Mouse (Mus musculus) lung, postnatal 0 days (tissue): ENCODE measurements at regions not wholly inside any gene's neighbourhood (a gene's known extent, or its start where the extent isn't known, plus 50 kb on each side); places are given as distances from the start of the nearest gene placed in this dataset.

ENCODE experiments used
- ATAC-seq: fragments of 200-750 bp; cut with Nextera tagmentation; 2 replicates; pipeline ENCODE4 v1.8.0; 2017; ENCODE audit warnings: moderate library complexity
- DNase-seq: peaks from one replicate; pipeline ENCODE4 v3.0.0-alpha.2; 2016; ENCODE audit warnings: low spot score
- H3K27ac ChIP-seq: fragments of 300-500 bp; sonication (generic); 2 replicates; pipeline ENCODE4 v1.5.1; 2014; ENCODE audit warnings: antibody characterized with exemption, mild to moderate bottlenecking, low read length, mixed read lengths
- H3K27me3 ChIP-seq: fragments of 300-500 bp; sonication (generic); replicated peaks from 2 replicates; pipeline ENCODE4 v1.6.1; 2014; ENCODE audit warnings: low read length, mixed read lengths; ENCODE audit not compliant: insufficient read depth
- H3K36me3 ChIP-seq: fragments of 300-500 bp; sonication (generic); 2 replicates; pipeline ENCODE4 v1.6.1; 2014; ENCODE audit warnings: low read length, mixed read lengths; ENCODE audit not compliant: insufficient read depth
- H3K4me1 ChIP-seq: fragments of 300-500 bp; sonication (generic); 2 replicates; pipeline ENCODE4 v1.6.1; 2014; ENCODE audit warnings: antibody characterized with exemption, low read depth, low read length, mixed read lengths; ENCODE audit not compliant: insufficient read depth
- H3K4me2 ChIP-seq: fragments of 300-500 bp; sonication (generic); replicated peaks from 2 replicates; pipeline ENCODE4 v1.6.1; 2014; ENCODE audit warnings: low read depth, mild to moderate bottlenecking, low read length, moderate library complexity, mixed read lengths
- H3K4me3 ChIP-seq: fragments of 300-500 bp; sonication (generic); 2 replicates; pipeline ENCODE4 v1.5.1; 2014; ENCODE audit warnings: low read depth, low read length
- H3K9ac ChIP-seq: fragments of 300-500 bp; sonication (generic); replicated peaks from 2 replicates; pipeline ENCODE4 v1.6.1; 2014; ENCODE audit warnings: low read depth, mild to moderate bottlenecking
- H3K9me3 ChIP-seq: fragments of 300-500 bp; sonication (generic); 2 replicates; pipeline ENCODE4 v1.6.1; 2016; ENCODE audit warnings: low read length, mixed read lengths
- CTCF ChIP-seq: IDR thresholded peaks from 2 replicates; pipeline ENCODE4 v1.5.1; 2016; ENCODE audit warnings: antibody characterized with exemption, mild to moderate bottlenecking
- EP300 ChIP-seq: IDR thresholded peaks from 2 replicates; pipeline ENCODE4 v1.6.1; 2016; ENCODE audit warnings: antibody characterized with exemption, mild to moderate bottlenecking, control low read depth
- WGBS: fragments of 180-500 bp; shearing (Covaris S2); extraction: QIAGEN DNeasy Blood & Tissue Kit; methylation state at CpG from one replicate; pipeline ENCODE4 v1.1.7; 2014; 5-methylcytosine and 5-hydroxymethylcytosine counted together

- TF ChIP-seq CTCF: no peak
- TF ChIP-seq EP300: no peak
- Histone ChIP-seq H3K27ac (no peak overlapping the region), H3K27me3 (no peaks in the 10 kb centered on the region), H3K9ac (no peak overlapping the region), H3K9me3 (no peaks in the 10 kb centered on the region), H3K4me3 (no peak overlapping the region), H3K4me1 (no peaks in the 10 kb centered on the region), H3K36me3 (no peaks in the 10 kb centered on the region), H3K4me2 (no peak overlapping the region)
- WGBS: 77% methylated on average over 3 of the region's 3 CpGs
- ATAC-seq (no peak), DNase-seq (no peak)
Measured at GRCm38 (mm10) chr11:71513067-71513350, 236.7 kb upstream of the Wscd1 start.

- ATAC-seq (no peak), DNase-seq (no peak)
- WGBS: 48% methylated on average over 6 of the region's 6 CpGs
- no peak overlapping the region for H3K27ac ChIP-seq
- H3K4me3 ChIP-seq: no peak overlapping the region
- H3K9me3 ChIP-seq: no peaks in the 10 kb centered on the region
- H3K36me3 ChIP-seq: no peaks in the 10 kb centered on the region
- no peaks in the 10 kb centered on the region for H3K27me3 ChIP-seq
- H3K9ac ChIP-seq: no peak overlapping the region
- TF ChIP-seq EP300 (no peak), CTCF (no peak)
- H3K4me2 ChIP-seq: no peak overlapping the region
- no peaks in the 10 kb centered on the region for H3K4me1 ChIP-seq
Measured at GRCm38 (mm10) chr11:71515264-71515663, 234.5 kb upstream of the Wscd1 start.

- H3K36me3 ChIP-seq: no peaks in the 10 kb centered on the region
- TF ChIP-seq EP300 (no peak), CTCF (no peak)
- no peaks in the 10 kb centered on the region for H3K4me1 ChIP-seq
- no peaks in the 10 kb centered on the region for H3K27me3 ChIP-seq
- H3K4me3 ChIP-seq: no peak overlapping the region
- DNase-seq (no peak), ATAC-seq (no peak)
- no peaks in the 10 kb centered on the region for H3K9me3 ChIP-seq
- H3K9ac ChIP-seq: no peak overlapping the region
- no peak overlapping the region for H3K4me2 ChIP-seq
- 35% methylated on average over 5 of the region's 5 CpGs for WGBS
- H3K27ac ChIP-seq: no peak overlapping the region
Measured at GRCm38 (mm10) chr11:71517377-71517776, 232.3 kb upstream of the Wscd1 start.

- 62% methylated on average over 2 of the region's 2 CpGs for WGBS
Measured at GRCm38 (mm10) chr11:71527691-71528090, 222.0 kb upstream of the Wscd1 start.

GRCm38 (mm10) chr11:71528588-71528987 lies 221.1 kb upstream of the Wscd1 start:
- Histone ChIP-seq H3K27ac (no peak overlapping the region), H3K27me3 (no peaks in the 10 kb centered on the region), H3K9me3 (no peaks in the 10 kb centered on the region), H3K9ac (no peak overlapping the region), H3K36me3 (no peaks in the 10 kb centered on the region), H3K4me1 (no peaks in the 10 kb centered on the region), H3K4me3 (no peak overlapping the region), H3K4me2 (no peak overlapping the region)
- ATAC-seq (no peak), DNase-seq (no peak)
- TF ChIP-seq EP300 (no peak), CTCF (no peak)
- WGBS: 80% methylated on average over 4 of the region's 4 CpGs

More at GRCm38 (mm10) chr11:71527691-71528090, 222.0 kb upstream of the Wscd1 start:
- no peak for TF ChIP-seq EP300
- no peak for TF ChIP-seq CTCF
- ATAC-seq: no peak
- Histone ChIP-seq H3K36me3 (no peaks in the 10 kb centered on the region), H3K27me3 (no peaks in the 10 kb centered on the region), H3K4me2 (no peak overlapping the region), H3K9me3 (no peaks in the 10 kb centered on the region), H3K4me1 (no peaks in the 10 kb centered on the region), H3K9ac (no peak overlapping the region), H3K4me3 (no peak overlapping the region), H3K27ac (no peak overlapping the region)
- DNase-seq: no peak

GRCm38 (mm10) chr11:71541178-71541845 lies 208.4 kb upstream of the Wscd1 start:
- no peak overlapping the region for H3K27ac ChIP-seq
- WGBS: 53% methylated on average over 6 of the region's 6 CpGs
- no peak overlapping the region for H3K4me3 ChIP-seq
- H3K9me3 ChIP-seq: no peaks in the 10 kb centered on the region
- DNase-seq: no peak
- H3K36me3 ChIP-seq: no peaks in the 10 kb centered on the region
- TF ChIP-seq CTCF (no peak), EP300 (no peak)
- no peaks in the 10 kb centered on the region for H3K27me3 ChIP-seq
- no peaks in the 10 kb centered on the region for H3K4me1 ChIP-seq
- ATAC-seq: no peak
- no peak overlapping the region for H3K4me2 ChIP-seq
- H3K9ac ChIP-seq: no peak overlapping the region

- no peak overlapping the region for H3K4me3 ChIP-seq
- H3K4me2 ChIP-seq: no peak overlapping the region
- TF ChIP-seq CTCF (peak; percentile 23), EP300 (no peak)
- H3K9me3 ChIP-seq: no peaks in the 10 kb centered on the region
- no peaks in the 10 kb centered on the region for H3K27me3 ChIP-seq
- no peak overlapping the region for H3K27ac ChIP-seq
- WGBS: 82% methylated on average over 3 of the region's 3 CpGs
- no peaks in the 10 kb centered on the region for H3K4me1 ChIP-seq
- H3K36me3 ChIP-seq: no peaks in the 10 kb centered on the region
- no peak overlapping the region for H3K9ac ChIP-seq
- DNase-seq (no peak), ATAC-seq (no peak)
Measured at GRCm38 (mm10) chr11:71557412-71557811, 192.3 kb upstream of the Wscd1 start.
